Mouse (Mus musculus) embryonic fibroblast, embryonic 13.5 days (primary cell): ENCODE measurements around the gene Ush2a. TPM values are rescaled to one million over a fixed set of nuclear protein-coding genes. Genes with fewer than 3 reads are reported as not detected.

Experiments used
- H3K27ac ChIP-seq: 2 replicates; pipeline ENCODE4 v1.5.1; 2012; ENCODE audit warnings: low read length, control low read depth, inconsistent platforms; ENCODE audit not compliant: insufficient read depth
- H3K4me1 ChIP-seq: 2 replicates; pipeline ENCODE4 v1.6.1; 2011; ENCODE audit warnings: low read length; ENCODE audit not compliant: control insufficient read depth, insufficient read depth
- H3K4me3 ChIP-seq: 2 replicates; pipeline ENCODE4 v1.5.1; 2011; ENCODE audit warnings: mild to moderate bottlenecking, control low read depth, low read length; ENCODE audit not compliant: insufficient read depth
- CTCF ChIP-seq: IDR thresholded peaks from 2 replicates; pipeline ENCODE4 v1.5.1; 2011; ENCODE audit warnings: mild to moderate bottlenecking, control low read depth, low read length, moderate library complexity, borderline replicate concordance; ENCODE audit not compliant: insufficient read depth
- POLR2A ChIP-seq: IDR thresholded peaks from 2 replicates; pipeline ENCODE4 v1.6.1; 2011; ENCODE audit warnings: low read depth, mild to moderate bottlenecking, control low read depth, low read length, moderate library complexity
- polyA plus RNA-seq: library from polyadenylated mRNA; stranded (reverse); fragments of >200 nt; gene quantifications from 2 replicates; pipeline ENCODE4 v1.2.4, GENCODE M21; 2011; ENCODE audit warnings: low read depth; ENCODE audit not compliant: missing spikeins, insufficient read length

Ush2a gene
- polyA plus RNA-seq, 1 experiment: not detected

DNA sequence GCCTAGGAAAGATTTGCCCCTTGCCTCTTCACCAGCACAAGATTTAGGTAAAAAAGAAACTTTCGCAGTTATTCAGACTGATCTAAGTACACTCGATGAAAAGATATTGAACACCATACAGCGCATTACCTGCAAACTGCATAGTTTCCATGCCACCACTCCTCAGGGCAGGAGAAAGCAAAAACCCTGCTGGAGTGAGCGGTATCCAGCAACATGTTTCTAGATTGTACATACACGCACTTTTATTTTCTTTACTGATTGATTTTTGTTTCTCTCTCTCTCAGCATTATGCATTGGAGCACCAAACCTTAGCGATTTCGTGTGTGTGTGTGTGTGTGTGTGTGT is 746.1 kb downstream of the Ush2a start:
- no peak overlapping the region for H3K4me3 ChIP-seq
- peaks cover 6% of the 10 kb centered on the region; the same call in 1 of the 2 replicates for H3K4me1 ChIP-seq
- no peak for TF ChIP-seq POLR2A
- no peak for TF ChIP-seq CTCF
- no peak overlapping the region for H3K27ac ChIP-seq

DNA sequence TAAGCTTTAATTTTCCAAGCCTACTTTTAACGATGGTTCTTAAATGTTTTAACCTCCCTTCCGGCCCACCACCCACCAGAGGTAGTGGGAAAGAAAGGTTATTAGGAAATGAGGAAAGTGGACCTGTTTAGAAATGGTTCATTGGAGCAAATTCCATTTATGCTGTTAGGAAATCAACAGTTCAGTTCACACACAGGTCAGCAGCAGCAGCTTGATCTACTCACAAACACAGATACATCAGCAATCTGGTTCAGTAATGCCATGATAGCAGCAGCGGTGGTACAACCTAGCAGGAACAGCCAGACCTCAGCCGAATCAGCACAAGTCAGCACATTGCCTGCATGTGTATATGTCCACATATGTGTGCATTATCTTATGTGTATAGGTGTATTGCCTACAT is 748.8 kb downstream of the Ush2a start:
- no peak for TF ChIP-seq POLR2A
- TF ChIP-seq CTCF: no peak
- H3K4me3 ChIP-seq: no peak overlapping the region
- H3K27ac ChIP-seq: no peak overlapping the region
- H3K4me1 ChIP-seq: peaks cover 6% of the 10 kb centered on the region; the same call in 1 of the 2 replicates

DNA sequence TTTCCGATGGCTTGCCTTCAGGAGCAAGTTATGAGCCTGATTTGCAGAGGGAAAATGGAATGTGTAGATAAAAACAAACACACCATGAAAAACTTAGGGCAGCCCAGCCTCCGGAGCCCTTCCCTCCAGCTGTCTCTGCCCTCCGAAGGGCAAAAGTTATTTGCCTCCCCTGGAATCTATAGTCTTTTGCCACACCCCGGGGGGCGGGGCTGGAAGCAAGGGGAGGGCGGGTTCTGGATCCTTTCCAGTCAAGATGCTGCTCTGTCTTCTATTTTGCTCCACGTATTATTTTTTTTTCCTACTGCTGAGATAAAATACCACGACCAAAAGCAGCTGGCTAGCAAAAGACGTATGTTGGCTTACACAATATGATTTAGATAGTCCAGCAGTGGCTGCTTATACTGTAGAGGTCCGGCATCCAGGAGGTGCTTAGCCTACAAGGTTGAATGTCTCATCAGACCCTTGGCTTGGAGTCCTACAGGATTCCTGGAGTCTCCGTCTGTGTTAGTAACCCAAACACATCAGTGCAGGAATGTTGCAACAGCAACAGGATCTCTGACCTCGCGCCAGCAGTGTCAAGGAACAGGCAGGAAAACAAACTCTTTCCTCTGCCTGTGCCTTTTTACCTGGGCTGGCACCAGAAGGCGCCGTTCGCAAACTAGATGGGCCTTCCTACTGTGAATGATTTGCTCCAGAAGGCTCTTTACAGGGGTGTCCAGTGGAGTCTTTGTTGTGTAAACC is 751.2 kb downstream of the Ush2a start:
- Histone ChIP-seq H3K4me1 (no peaks in the 10 kb centered on the region), H3K4me3 (no peak overlapping the region), H3K27ac (no peak overlapping the region)
- TF ChIP-seq CTCF: no peak
- TF ChIP-seq POLR2A: no peak

DNA sequence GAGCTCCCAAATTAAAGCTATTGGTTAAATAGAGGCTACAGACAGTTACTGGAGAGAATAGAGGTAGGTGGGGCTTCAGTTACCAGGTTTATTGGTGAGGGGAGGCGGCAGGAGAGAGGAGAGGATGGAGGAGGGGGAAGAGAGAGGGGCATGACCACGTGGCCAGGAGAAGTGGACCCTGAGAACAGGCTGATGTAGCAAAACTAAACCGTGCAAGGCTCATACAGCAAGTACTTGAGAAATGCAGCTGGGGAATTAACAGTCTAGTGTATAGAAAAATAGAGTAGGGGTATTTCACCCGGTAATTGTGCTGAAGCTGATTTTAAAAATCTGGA is 751.7 kb downstream of the Ush2a start:
- H3K4me3 ChIP-seq: no peak overlapping the region
- no peak for TF ChIP-seq POLR2A
- H3K4me1 ChIP-seq: no peaks in the 10 kb centered on the region
- no peak overlapping the region for H3K27ac ChIP-seq
